In the genomic region with DNA sequence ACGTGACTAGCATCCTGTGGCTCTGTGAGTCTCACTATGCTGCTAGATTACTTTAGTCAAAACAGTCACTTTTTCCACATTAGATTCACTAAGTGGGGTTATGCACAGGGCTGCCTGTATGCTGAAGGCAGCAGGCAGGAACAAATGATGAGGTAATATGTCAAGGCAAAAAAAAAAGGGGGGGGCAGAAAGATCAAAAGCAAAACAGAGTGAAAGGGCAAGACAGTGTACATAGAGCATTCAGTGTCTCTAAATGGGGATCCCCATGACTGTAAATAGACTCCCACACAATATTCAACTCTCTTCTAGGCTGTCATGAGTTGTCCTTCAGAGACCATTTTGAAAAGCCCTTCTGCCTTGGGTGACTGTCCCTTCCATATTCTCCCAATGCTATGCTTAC, we compare ENCODE assay signal across 11 mouse cellular contexts.
"Had no signal": no experiment of that assay in that cellular context is flagged by ENCODE, and none has a peak within 500 bp of the region (broad histone marks: within the 10 kb centered on the region; RNA-seq: fewer than 3 reads in every experiment).

No protein-coding gene starts in this region.

- ATAC-seq: liver, postnatal 0 days; lung, postnatal 0 days; midbrain, embryonic 15.5 days had no signal

- DNase-seq: kidney, adult 9 months; kidney, postnatal 14 days; kidney, postnatal 4 days; left cerebral cortex, postnatal 4 days; liver, postnatal 0 days; lung, embryonic 14.5 days; right cerebral cortex, postnatal 14 days; right cerebral cortex, postnatal 4 days; thymus, postnatal 25 days had no signal
